Mouse (Mus musculus) CD8-positive naive resting alpha-beta T cell, adult 2 months (primary cell): Measurements from ENCODE around the gene Tspan11.

Source experiments
- DNase-seq, 2 experiments: peaks; one replicate each; pipeline ENCODE4 v3.0.0; 2022; ENCODE audit warnings: low read depth in 2 of 2, low spot score in 2 of 2

Tspan11 gene

DNA sequence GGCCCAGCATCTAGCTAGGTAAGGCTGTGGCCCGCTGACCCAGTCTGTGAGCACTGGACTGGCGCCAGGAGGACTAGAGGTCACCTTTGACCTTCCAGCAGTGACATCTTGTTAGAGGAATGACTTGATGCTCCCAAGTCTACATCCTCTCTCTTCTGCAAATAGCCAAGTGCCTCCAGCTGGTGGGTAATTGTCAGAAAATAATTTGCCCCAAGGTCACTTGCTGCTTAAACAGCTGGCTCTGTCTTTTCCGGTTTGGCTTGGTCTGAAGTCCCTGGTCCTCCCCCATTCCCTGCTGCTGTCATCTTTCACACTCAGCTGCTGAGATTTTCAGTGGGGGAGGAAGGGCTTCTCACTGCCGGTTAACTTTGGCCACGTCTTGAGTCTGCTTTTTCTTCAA is 45.3 kb downstream of the Tspan11 start:
- no peak for DNase-seq

GRCm38 (mm10) chr6:127933841-127934240 is 46.5 kb downstream of the Tspan11 start:
- DNase-seq: no peak

DNA sequence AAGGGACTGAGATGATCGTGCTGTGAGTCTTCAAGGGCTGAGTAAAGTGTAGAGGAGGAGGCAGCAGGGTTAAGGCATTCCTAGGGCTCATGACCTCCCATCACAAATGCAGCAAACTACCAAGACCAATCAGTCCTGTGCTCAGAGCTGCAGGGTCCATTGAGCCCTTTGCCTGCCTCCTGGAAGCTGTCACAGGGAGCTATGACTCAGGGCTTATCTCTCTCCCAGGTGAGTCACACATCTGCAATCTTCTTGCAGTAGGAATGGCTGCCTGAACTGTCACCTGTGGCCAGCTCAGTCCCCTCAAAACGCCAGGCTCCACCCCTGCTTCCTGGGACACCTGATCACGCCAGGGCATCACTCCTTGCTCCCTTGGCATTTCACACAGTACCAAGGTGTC is 47.7 kb downstream of the Tspan11 start:
- DNase-seq: no peak

GRCm38 (mm10) chr6:127942421-127942820 is 55.0 kb downstream of the Tspan11 start:
- DNase-seq: no peak

GRCm38 (mm10) chr6:127945725-127946124 is 58.3 kb downstream of the Tspan11 start:
- peak; percentile 18 to 29 for DNase-seq

- no peak for DNase-seq
Observed at GRCm38 (mm10) chr6:127948656-127949055, 61.3 kb downstream of the Tspan11 start.

DNA sequence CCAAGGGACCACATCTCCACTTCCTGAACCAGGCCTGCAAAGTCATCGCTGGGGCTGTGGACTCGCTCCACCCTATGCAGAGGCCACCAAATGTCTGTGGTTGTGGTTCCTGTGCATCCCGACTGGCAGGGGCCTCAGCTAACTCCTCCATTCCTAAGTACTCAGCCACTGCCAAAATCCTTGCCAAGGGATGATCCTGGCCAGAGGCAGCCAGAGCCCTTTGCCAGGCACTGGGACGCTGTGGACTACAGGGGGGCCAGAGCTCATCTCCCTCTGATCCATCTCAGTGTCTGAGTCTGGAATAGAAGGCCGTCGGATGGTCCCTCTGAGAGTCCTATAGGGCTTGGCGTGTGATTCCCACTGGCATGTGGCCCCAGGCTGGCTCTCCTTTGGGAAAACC is 62.5 kb downstream of the Tspan11 start:
- DNase-seq: no peak

DNA sequence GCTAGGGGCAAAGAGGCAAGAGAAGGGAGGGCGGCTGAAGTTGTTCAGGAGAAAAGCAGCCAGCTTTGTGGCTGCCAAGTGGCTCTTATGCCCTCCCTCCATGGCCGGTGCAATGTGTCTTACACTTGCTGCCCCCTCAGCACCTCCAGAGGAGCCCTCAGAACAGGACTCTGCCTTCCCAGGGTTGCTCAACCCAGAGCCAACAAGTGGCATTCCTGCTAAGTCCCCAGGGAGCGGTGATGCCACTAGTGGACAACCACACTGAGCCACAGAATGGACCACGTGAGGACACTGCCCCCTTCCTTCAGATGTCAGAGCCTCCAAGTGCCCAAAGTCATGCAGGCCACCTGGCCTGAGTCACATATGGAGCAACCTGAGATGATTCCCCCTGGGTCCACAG is 65.7 kb downstream of the Tspan11 start:
- no peak for DNase-seq

GRCm38 (mm10) chr6:127956172-127956571 is 68.8 kb downstream of the Tspan11 start:
- no peak for DNase-seq

- no peak for DNase-seq
Observed at GRCm38 (mm10) chr6:127960203-127960602, 72.8 kb downstream of the Tspan11 start.

- no peak for DNase-seq
Observed at GRCm38 (mm10) chr6:127965497-127965896, 78.1 kb downstream of the Tspan11 start.

DNA sequence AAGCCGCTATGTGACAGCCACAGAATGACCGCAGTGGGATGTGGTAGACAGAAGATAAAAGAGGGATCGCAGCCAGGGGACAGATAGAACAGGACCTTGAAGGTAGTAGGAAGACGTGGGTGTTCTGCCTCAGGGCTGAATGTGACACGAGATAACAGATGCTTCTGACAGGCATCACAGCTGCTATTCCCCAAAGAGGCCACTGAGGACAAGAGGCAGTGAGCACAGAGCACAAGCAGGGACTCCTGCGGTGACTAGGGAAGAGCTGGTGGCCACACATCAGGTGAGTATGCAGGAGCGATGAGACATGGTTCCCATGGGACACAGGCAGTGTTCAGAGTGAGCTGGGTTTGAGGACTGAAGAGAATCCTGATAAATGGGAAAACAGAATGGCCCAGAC is 82.3 kb downstream of the Tspan11 start:
- no peak for DNase-seq

GRCm38 (mm10) chr6:127970120-127970519 is 82.7 kb downstream of the Tspan11 start:
- peak; percentile 82 to 84 for DNase-seq

- no peak for DNase-seq
Observed at GRCm38 (mm10) chr6:127970848-127971247, 83.5 kb downstream of the Tspan11 start.

GRCm38 (mm10) chr6:127971931-127972330 is 84.5 kb downstream of the Tspan11 start:
- no peak for DNase-seq

GRCm38 (mm10) chr6:127973553-127973952 is 86.2 kb downstream of the Tspan11 start:
- no peak for DNase-seq

DNA sequence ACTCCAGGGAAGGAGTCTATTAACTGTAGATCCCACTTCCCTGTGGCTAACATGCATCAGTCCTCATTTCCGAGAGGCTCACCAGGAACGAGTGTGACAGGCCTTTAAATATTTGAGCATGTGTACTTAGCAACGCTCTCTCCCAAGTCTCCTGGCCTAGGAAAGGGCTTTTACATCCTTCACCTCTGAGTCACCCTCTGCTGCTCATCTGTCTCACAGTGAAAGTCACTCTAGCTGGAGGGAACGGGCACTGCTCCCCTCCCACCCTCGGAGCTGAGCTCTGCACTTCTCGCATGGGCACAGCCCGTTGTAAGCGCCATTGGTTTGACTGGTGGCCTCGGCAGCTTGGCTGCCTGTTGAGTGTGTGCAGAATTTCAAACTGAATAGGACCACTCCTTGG is 86.6 kb downstream of the Tspan11 start:
- DNase-seq: no peak

DNA sequence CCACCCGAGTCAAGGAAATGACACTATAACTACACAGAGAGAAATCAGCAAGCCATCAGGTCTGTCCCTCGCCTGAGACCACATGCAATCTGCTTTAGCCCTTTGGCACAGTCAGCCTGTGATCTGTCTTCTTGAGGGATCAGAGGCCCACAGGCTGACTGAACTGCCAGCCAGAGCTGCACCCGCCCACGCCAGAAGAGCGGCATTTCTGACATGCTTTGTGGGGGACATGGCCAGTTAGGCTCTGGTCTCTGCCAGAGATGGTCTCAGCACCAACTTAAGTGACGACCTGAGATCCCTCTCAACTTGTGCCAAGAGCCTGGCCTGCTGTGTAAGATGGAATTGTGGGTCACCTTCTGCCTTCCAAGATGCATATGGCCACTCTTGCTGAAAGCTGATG is 89.3 kb downstream of the Tspan11 start:
- no peak for DNase-seq

GRCm38 (mm10) chr6:127978941-127979340 is 91.6 kb downstream of the Tspan11 start:
- DNase-seq: no peak

GRCm38 (mm10) chr6:127979831-127980230 is 92.4 kb downstream of the Tspan11 start:
- no peak for DNase-seq

DNA sequence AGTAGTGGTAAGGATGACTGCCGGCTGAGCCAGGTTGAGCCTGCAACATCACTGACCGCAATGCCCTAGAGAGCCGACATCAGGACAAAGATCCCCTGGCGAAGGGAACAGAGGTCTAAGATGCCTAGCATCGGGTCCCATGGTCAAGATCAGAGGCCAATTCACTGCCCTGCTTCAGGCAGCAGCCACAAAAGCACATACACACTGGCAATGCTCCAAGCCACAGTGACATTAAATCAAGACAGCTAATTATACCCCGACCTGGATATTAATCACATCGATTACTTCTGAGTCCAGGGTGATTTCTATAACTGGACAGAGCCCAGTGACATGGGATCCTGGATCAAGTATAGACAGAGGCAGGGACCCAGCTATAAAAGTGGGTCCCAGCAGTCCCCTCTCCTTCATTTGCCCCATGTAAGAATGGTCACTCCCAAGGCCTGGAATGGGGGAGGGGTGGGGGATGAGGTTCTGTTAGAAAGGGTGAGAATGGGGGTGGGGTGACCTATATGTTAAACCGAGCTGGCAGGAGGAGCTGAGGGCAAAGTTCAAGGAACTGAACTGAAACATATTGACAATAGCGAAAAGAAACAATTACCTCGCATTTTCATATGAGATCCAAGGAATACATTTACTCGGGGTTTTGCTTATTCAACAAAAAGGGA is 93.1 kb downstream of the Tspan11 start:
- no peak for DNase-seq

- no peak for DNase-seq
Observed at GRCm38 (mm10) chr6:127981176-127981575, 93.8 kb downstream of the Tspan11 start.

GRCm38 (mm10) chr6:127986357-127986756 is 99.0 kb downstream of the Tspan11 start:
- no peak for DNase-seq
